Mouse (Mus musculus) ovary, postnatal 36 days (tissue): Measurements from ENCODE around the gene Itgam.

Experiments used
- DNase-seq: peaks from one replicate; pipeline ENCODE4 v3.0.0; 2022; ENCODE audit warnings: low spot score, mixed read lengths

Itgam gene

DNA sequence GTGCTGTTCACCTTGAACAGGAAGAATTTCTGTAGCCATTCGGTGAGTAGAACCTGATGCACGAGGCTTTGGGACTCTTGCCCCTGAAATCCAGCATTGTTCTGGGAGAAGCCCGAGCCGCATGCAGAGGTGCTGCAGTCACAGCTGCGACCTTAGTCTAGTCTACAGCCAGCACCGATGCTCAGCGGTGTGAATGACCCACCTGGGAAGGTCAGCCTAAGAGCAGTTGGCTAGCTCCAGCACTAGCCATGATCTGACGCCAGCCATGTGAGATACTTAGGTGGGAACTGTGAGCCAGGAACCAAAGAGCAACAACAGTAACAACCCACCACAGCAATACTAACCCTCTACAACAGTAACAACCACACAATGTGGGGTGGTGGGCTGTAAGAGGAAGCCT lies 4.6 kb upstream of the Itgam start:
- no peak for DNase-seq

DNA sequence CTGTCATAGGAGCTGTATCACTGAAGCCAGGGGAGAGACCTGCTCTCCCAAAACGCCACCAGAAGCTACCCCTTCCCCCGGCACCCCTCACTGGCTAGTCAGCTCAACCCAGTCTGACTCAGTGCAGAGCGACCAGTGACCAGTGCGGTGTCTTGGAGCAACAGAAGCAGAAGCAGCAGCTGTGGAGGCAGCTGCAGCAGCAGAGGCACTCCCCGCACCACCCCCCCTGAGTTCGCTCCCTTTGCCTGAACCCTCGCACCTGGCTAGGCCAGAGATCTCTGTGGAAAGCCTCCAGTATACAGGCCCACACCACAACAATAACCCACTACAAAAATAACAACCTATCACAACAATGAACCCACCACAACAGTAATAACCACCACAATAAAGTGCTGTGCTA lies 3.9 kb upstream of the Itgam start:
- DNase-seq = no peak

DNA sequence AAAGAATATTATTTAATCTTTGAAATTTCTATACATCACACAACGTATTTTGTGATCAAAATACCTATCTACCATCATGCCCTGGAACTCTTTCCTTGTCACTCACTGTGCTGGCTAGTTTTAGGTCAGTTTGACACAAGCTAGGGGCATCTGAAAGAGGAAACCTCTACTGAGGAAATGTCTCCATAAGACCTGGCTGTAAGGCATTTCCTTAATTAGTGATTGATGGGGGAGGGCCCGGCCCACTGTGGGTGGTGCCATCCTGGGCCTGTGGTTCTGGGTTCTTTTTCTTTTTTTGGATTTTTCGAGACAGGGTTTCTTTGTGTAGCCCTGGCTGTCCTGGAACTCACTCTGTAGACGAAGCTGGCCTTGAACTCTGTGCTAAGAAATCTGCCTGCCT lies 3.3 kb upstream of the Itgam start:
- no peak for DNase-seq

DNA sequence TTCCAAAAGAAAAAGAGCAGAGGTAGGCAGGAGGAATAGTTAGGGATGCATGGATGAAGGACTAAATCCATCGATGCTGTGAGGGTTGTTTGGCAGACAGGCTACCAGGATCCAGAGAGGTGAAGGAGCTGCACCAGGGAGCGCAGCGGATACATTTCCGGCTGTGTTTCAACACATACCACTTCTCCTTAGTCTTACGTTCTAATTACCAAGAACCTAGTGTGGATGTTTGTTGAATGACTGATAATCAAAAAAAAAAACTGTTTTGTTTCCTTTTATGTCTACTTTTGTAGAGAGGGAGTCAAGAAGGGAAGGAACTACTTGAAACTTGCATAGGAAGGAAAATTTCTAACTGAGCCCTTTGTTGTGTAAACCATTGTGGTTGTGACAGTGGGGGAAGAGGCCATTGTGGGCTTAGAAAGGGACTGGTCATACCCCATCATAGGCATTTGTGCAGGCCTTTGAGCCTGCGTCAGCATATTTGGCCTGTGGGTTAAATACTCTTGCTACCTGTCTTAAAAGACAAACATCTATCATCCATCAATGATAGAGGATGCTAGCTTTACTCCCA lies 856 bp downstream of the Itgam start:
- no peak for DNase-seq

DNA sequence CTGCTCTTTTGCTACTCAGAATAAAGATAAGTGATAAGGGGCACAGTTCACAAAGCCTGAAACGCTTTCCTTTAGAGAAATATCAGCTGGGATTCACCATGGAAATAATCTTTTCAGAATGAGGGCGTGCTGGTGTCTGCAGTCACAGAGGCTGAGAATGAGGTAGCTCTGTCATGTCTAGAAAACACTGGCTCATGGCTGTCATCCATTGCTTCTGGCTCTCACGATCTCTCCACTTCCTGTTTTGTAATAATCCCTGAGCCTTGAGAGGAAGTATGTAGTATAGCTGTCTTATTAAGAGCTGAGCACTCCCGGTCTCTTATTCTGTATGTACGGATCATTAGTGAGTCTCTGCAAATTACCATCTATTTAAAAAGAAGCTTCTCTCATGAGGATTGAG lies 3.1 kb downstream of the Itgam start:
- DNase-seq = no peak

DNA sequence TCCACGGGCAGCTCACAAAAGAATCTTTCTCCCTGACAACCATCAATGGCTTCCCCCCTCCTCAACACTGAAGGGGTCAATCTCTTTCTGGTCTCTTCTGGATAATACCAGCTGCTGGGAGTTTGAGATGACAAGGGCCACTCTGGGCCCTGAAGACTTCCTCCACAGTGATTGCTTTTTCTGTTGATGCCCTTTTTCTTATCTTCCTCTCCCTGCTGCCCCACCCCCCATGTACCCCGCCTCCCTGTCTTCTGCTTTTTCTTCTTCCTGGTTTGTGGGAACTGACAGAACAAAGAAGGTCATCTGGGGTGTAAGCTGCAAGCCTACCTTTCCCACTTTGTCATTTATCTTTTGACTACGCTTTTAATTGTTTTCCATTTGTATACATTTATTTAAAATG lies 5.4 kb downstream of the Itgam start:
- no peak for DNase-seq

DNA sequence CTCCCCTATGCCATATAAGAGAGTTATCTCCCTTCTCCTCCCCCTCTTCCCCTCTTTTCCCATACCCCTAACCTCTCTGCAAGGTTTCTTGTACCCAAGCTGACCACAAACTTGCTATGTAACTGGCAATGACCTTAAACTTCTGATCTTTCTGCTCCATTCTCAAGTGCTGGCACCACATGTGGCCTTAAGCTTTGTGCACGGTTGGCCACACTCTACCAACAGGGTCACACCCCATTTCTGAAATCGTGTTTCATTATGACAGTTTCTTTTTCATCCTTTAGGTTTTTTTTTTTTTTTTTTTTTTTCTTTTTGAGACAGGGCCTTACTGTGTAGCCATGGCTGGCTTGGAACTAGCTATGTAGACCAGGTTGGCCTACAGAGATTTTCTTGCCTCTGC lies 7.4 kb downstream of the Itgam start:
- DNase-seq = no peak

DNA sequence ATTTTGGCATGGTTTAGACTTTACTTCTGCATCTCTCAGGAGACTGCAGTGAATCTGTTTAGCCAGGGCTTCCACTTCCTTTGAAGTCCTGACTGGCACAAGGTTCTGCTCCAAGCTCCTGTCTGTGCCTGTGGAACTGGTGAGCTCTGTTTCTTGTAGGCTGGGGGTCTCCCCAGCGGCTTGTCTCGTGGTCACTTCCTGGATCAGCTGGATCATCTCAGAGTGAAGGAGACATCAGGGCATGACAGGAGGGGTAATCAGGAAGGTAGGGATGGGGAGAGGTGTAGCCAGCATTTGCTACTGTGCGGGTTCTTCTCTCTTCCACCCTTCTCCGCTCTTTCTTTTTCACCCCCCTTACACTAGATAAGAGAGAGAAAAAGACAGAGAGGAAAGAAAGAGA lies 9.4 kb downstream of the Itgam start:
- no peak for DNase-seq

DNA sequence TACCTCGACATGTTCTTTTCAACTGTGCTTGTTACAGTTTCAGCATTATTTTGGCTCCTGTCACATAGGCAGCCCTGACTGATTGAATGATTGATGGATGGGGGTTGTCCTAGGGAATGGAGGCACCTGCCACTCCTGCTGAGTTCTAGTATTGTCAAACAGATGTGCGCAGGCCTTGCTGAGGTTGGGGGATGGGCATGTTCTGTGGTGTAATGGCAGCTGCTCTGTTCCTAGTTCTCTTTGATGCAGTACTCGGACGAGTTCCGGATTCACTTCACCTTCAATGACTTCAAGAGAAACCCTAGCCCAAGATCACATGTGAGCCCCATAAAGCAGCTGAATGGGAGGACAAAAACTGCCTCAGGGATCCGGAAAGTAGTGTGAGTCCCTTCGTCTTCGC lies 17.6 kb downstream of the Itgam start:
- DNase-seq = no peak

DNA sequence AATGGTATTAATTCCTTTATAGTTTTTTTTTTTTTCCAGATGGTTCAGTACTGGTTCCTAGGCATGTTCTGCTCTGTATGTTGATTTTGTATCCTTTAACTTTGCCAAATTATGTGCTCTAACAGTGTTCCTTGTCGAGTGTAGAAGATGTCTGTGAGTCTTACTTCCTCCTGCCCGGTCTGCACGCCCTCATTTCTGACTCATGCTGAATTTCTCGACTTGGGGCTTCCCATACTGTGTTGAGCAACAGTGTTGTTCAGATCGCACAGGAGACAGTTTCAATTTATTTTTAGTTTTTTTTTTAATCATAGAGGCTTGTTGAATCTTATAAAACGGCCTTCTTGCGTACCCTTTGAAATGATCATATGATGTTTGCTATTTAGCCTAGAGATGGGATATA lies 26.7 kb downstream of the Itgam start:
- no peak for DNase-seq

DNA sequence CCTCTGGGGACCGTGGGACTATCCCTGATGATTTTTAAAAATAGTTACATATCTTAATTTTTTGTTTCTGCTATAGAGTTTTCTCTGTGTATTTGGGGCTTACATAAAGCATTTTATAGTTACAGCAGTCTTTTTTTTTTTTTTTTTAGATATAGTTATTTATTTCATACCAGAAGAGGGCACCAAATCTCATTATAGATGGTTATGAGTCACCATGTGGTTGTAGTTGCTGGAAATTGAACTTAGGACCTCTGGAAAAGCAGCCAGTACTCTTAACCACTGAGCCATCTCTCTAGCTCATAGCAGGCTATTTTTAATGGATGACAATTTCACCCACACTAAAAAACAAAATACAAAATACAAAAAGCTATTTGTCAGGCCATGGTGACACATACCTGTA lies 35.7 kb downstream of the Itgam start:
- no peak for DNase-seq

DNA sequence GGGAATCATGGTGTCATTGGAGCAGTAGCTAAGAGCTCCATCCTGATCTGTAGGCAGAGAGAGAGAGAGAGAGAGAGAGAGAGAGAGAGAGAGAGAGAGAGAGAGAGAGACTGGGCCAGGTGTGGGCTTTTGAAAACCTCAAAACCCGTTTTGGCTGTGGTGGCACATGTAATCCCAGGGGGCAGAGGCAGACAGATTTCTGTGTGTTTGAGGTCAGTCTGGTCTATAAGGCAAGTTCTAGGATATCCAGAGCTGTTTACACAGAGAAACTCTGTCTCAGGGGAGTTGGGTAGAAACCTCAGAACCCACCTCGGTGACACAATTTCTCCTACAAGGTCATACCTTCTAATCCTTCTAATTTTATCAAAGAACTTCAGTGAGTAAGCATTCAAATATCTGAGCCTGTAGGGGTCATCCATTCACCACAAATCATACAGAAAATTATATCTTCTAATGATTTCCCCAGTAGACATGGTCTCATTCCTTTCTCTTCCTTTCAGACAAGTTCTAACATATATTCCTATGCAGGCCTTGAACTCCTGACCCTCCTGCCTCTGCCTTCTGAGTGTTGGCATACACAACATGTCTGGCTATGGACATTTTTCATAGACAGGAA lies 38.4 kb downstream of the Itgam start:
- no peak for DNase-seq

DNA sequence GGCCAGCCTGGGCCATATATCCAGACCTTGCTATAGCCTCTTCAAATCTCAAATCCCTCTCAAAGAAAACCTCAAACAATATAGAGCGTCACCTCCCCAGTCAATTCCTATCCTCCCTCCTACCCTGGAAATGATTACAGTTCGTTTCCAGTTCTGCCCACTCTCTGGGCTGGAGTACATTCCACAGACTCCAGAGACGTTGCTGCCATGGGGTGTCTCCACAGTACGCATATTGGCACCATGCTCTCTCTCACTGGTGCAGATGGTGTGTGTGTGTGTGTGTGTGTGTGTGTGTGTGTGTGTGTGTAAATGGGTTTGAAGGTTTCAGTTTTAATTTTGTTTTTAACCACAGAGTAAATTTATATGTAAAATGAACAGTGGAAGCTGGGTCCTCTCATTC lies 42.8 kb downstream of the Itgam start:
- DNase-seq = no peak

DNA sequence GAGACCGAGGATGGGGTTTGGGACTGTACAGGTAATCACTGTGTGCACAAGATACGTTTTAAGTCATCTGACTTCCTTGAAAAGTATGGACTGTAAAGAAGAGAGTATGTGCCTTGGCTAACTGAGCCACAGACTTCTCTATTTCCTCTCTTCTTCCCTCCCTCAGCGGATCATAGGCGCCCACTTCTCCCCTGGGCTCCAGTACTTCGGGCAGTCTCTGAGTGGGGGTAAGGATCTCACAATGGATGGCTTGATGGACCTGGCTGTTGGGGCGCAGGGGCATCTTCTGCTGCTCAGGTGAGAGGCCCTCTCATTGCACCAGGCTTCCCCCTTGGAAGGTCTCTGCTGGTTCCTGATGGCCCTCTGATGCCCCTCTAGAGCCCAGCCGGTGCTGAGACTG lies 45.0 kb downstream of the Itgam start:
- DNase-seq = no peak

DNA sequence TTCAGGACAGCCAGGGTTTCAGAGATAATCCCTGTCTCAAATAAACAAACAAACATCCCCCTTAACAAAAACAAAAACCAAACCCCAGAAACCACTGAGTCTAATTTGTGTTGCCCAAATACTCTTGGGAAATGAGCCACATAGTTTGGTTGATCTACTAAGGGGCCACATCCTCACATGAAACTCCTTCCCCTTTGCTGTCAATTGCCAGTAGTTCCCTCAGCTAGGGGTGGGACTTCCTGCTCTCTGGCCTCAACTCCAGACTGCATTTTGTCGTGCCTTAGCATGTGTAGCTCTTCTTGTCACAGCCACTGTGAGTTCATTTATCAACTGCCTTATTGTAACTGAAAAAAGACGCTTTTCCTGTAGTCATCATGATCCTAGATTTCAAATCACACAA lies 47.9 kb downstream of the Itgam start:
- no peak for DNase-seq

DNA sequence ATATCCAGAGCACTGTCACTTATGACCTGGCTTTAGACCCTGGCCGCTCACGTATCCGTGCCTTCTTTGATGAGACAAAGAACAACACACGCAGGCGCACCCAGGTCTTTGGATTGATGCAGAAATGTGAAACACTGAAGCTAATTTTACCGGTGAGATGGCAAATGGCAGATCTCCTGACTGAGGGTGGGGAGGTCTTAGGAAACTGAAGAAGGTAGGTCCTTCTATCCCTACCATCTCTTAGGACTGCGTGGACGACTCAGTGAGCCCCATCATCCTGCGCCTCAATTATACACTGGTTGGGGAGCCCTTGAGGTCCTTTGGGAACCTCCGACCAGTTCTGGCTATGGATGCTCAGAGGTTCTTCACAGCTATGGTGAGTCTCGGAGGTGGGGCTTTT lies 49.7 kb downstream of the Itgam start:
- DNase-seq = no peak

DNA sequence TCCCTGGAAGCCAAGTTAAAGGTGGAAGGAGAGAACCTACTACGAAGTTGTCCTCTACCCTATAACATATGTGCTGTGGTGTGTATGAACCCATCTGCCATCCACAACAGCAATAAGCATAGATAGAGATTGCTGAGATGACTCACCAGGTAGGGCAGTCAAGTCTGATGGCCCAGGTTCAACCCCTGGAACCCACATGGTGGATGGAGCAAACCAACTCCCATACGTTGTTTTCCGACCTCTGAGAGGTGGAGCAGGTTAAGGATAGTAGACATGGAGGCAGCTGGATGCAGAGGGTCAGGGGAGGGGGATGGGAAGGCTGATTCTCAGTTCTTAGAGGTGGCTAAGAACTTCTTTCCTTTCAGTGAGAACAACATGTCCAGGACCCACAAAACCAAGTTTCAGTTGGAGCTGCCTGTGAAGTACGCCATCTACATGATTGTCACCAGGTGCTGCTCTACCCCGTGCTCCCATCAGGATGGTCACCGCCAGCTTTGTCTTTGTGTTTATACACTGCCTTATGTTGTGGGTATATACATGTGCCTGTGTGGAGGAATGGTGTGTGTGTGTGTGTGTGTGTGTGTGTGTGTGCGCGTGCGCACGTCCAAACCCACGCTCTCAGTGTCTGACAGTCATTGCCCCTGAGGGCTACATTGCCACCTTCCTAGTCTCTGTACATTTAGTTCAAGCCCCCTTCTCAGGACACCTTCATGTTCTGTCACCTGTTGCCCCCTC lies 52.1 kb downstream of the Itgam start:
- DNase-seq = no peak

DNA sequence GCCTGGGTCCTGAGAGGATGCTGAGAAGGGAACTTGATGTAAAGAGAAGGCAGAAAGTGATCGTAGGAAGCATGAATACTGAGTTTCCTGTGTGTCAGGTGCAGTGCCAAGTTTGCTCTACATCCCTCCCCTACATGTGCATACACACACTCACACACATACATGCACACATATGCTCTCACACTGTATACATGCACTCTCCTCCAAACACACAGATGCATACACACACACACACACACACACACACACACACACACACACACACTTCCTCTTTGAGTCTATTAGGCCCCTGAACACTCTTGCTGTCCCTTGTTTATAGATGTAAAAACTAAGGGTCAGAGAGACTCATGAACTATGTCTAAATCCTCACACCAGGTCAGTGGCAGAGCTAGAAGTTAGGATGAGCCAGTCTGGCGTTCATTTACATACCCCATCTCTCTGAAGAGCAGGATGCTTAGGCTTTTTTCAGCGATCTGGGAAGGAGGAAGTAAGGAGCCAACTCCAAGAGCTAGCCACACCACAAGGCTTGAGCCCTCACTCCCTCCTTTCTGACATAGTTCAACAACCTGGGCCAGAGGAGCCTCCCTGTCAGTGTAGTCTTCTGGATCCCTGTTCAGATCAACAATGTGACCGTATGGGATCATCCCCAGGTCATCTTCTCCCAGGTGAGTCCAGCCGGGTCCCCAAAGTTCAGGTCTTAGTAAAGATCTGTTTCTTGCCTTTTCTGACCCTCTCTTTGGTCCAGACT lies 52.9 kb downstream of the Itgam start:
- DNase-seq = no peak

DNA sequence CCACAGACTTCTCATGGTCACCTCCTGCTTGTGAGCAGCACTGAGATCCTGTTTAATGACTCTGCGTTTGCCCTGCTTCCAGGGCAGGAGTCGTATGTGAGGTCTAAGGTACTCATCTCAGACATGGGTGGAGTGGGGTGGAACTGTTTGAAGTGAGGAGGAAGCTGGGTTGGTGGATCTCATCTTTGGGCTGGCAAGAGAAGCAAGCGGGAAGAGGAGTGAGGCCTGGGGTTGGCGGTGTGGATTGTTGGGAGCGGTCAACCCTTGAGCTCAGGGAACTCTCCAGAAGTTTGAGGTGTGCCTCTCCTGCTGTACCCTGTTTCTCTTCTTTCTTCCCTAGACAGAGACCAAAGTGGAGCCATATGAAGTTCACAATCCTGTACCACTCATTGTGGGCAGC lies 54.0 kb downstream of the Itgam start:
- no peak for DNase-seq

DNA sequence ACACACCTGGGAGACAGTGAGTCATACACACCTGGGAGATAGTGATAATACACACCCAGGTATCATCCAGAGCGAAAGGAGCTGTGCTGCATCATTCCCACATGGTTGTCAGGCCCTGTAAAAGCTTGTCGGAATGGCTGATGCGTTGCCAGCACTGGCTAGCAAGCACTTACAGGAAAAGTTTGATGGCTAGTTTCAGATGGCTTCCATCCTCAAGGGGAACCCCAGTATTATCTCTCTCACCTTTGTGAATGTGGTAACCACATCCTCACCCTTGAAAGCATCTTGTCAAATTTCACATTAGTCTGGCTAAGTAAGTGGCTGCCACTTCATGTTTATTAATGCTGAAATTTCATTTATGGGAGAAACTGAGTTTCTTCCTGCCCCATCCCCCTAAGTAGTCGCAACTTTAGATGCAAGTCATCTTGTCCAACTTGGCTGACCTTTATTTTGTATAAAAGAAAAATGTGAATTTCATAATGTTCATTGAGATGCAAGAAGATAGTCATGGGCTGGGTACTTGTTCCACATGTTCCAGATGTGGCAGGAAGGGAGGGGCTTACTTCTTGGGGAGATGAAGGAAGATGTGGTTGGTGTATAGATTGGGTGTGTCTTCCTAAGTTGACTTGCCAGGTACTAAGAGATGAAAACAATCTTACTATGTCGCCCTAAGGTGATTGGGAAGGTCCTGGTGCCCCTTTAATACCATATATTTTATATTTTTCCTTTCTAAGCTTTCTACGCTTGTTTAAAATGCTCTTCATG lies 57.5 kb downstream of the Itgam start:
- no peak for DNase-seq

DNA sequence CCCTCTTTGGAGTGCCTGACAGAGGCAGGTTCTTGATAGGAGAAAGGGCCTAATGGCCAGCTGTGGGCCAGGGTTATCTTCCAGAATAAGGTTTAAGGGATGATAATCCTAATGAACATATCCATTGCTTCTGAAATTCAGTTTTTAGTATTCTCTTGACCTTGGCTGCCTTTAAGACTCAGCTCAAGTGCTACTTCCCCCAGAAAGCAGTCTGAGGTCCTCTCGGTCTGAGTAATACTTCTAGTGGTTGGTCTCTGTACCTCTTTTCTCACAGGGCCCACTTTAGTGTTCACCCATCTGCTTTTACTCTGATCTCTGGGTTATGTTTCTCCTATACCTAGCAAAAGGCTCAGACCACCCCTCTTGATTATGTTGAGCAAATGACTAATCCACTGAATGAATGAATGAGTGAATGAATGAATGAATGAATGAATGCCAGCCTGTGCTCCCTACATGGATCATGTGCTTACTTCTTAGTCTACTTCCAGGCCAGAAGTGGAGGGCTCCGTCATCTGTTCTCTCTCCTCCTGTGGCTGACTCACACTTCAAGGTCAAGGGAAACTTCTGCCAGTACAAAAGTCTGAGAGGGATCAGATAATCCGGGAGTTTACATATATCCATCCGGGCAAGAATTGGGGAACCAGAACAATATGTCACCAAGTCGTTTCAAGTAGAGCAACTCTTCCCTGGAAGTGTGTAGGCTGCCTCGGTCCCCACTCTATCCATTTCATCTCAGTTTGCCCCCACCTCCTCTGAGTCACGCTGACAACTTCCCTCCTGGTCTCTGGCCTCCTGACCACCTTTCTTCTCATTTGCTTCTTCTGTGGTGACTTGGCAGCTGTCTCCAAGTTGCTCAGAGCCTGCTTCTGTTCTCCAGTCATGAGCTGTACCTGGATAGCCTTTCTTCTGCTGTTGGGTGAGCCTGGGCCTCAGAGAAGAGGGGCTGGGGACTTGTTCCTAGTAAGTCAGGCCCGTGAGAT lies 66.6 kb downstream of the Itgam start, which contains the start of gene Itgax:
TSS of gene Itgax (plus strand) at position 807 of the 980 bp plus-strand sequence.
- DNase-seq = no peak
